Comparison of ENCODE assay signal across 9 mouse cellular contexts in genomic region chr2:58699931-58700330, GRCm38 (mm10).
A peak's percentile ranks its signal among the peaks of the same experiment; 100 is the strongest.
DNase-seq lines count a peak whose midpoint lies in the region; ATAC-seq lines count a peak whose summit lies in the region.
"Had no signal": no experiment of that assay in that cellular context is flagged by ENCODE, and none has a peak within 500 bp of the region (broad histone marks: within the 10 kb centered on the region; RNA-seq: fewer than 3 reads in every experiment).

No protein-coding gene starts in this region.

- DNase-seq in adipocyte (ENCODE audit: low spot score), result peak; percentile 78
- peak; percentile 85 for DNase-seq in cerebellum, adult 9-10 months
- peak; percentile 40 to 87 for DNase-seq in frontal cortex, adult 2 months (ENCODE audit: extremely low spot score in 1 of 2, low spot score in 1 of 2)
- peak; percentile 42 to 79 for DNase-seq in layer of hippocampus, adult 8-10 months (ENCODE audit: low spot score in 2 of 2)
- peak; percentile 93 for DNase-seq in lung, postnatal 10 days
- peak; percentile 71 for DNase-seq in right cerebral cortex, adult 18-20 months

- no peaks in the 10 kb centered on the region for H3K36me3 ChIP-seq in hindbrain, embryonic 12.5 days
- H3K36me3 ChIP-seq: liver, embryonic 15.5 days had no signal

- WGBS in hindbrain, embryonic 12.5 days, result 28% methylated on average over 5 of the region's 5 CpGs

- H3K4me2 ChIP-seq in hindbrain, embryonic 12.5 days (replicated peaks), result no peak overlapping the region
- H3K4me2 ChIP-seq: liver, embryonic 15.5 days had no signal

- H3K9ac ChIP-seq in hindbrain, embryonic 12.5 days, result no peak overlapping the region
- H3K9ac ChIP-seq: liver, embryonic 15.5 days had no signal

- no peaks in the 10 kb centered on the region for H3K27me3 ChIP-seq in hindbrain, embryonic 12.5 days
- H3K27me3 ChIP-seq: liver, embryonic 15.5 days had no signal

- H3K9me3 ChIP-seq in hindbrain, embryonic 12.5 days (replicated peaks), result no peaks in the 10 kb centered on the region
- H3K9me3 ChIP-seq: liver, embryonic 15.5 days had no signal

- no peak overlapping the region for H3K27ac ChIP-seq in hindbrain, embryonic 12.5 days
- H3K27ac ChIP-seq: liver, embryonic 15.5 days had no signal

- H3K4me3 ChIP-seq in hindbrain, embryonic 12.5 days, result no peak overlapping the region
- H3K4me3 ChIP-seq: liver, embryonic 15.5 days had no signal

- no peaks in the 10 kb centered on the region for H3K4me1 ChIP-seq in hindbrain, embryonic 12.5 days
- H3K4me1 ChIP-seq: liver, embryonic 15.5 days had no signal

- ATAC-seq in hindbrain, embryonic 12.5 days (ENCODE audit: low FRiP score), result peak; percentile 72
- no peak for ATAC-seq in inflammation-experienced regulatory T-cells, adult 6 months
